Mouse (Mus musculus) CH12.LX (cell line): Measurements from ENCODE around the gene Pdss2. TPM values are rescaled to one million over a fixed set of nuclear protein-coding genes. Genes with fewer than 3 reads are reported as not detected.

ENCODE experiments used
- DNase-seq: peaks from one replicate; pipeline ENCODE4 v3.0.0-alpha.2; 2013; ENCODE audit errors: extremely low read depth
- H3K27ac ChIP-seq: 2 replicates; pipeline ENCODE4 v1.5.1; 2012; ENCODE audit warnings: low read depth, mild to moderate bottlenecking, control low read depth, moderate library complexity; ENCODE audit not compliant: insufficient read depth
- H3K27me3 ChIP-seq: replicated peaks from 2 replicates; pipeline ENCODE3; 2012; ENCODE audit warnings: inconsistent platforms
- H3K36me3 ChIP-seq, 2 experiments: replicated peaks in 1 of 2; 2 replicates each; pipeline versions ENCODE3 to v1.6.1; 2012; ENCODE audit warnings: inconsistent platforms in 1 of 2, low read length in 1 of 2, mild to moderate bottlenecking in 1 of 2, mixed read lengths in 1 of 2, moderate library complexity in 1 of 2; ENCODE audit not compliant: control insufficient read depth in 1 of 2, insufficient read depth in 1 of 2
- H3K4me1 ChIP-seq, 2 experiments: 2 replicates each; pipeline ENCODE4 v1.6.1; 2012; ENCODE audit warnings: inconsistent platforms in 1 of 2, moderate library complexity in 1 of 2; ENCODE audit not compliant: insufficient read depth in 2 of 2, control insufficient read depth in 1 of 2
- H3K4me2 ChIP-seq: 2 replicates; pipeline ENCODE4 v1.6.1; 2012; ENCODE audit warnings: low read depth, mild to moderate bottlenecking, control low read depth; ENCODE audit not compliant: poor library complexity, insufficient read depth, severe bottlenecking
- H3K4me3 ChIP-seq, 3 experiments: fragments of 150-350 bp in 1 of 3; sonication (generic) in 1 of 3; replicated peaks in 1 of 3; 2 replicates each; pipeline versions ENCODE3 to v1.5.1; 2011 to 2012; ENCODE audit warnings: low read depth in 2 of 3, low read length in 2 of 3, mild to moderate bottlenecking in 2 of 3, moderate library complexity in 2 of 3, control low read depth in 1 of 3, improper control_type of control experiment in 1 of 3, inconsistent platforms in 1 of 3, mixed read lengths in 1 of 3; ENCODE audit not compliant: poor library complexity in 1 of 3
- H3K79me2 ChIP-seq: replicated peaks from 2 replicates; pipeline ENCODE4 v1.6.1; 2012; ENCODE audit warnings: mild to moderate bottlenecking, moderate library complexity; ENCODE audit not compliant: control insufficient read depth, poor library complexity, insufficient read depth, severe bottlenecking; ENCODE audit errors: extremely low read depth
- H3K9ac ChIP-seq: 2 replicates; pipeline ENCODE4 v1.6.1; 2012; ENCODE audit warnings: low read depth, mild to moderate bottlenecking, control low read depth, moderate library complexity; ENCODE audit not compliant: insufficient read depth
- H3K9me3 ChIP-seq: replicated peaks from 2 replicates; pipeline ENCODE3; 2012; ENCODE audit warnings: low read length, inconsistent platforms, mixed read lengths
- CHD1 ChIP-seq: IDR thresholded peaks from 2 replicates; pipeline ENCODE4 v1.6.1; 2012; ENCODE audit warnings: low read depth, low read length, improper control_type of control experiment, inconsistent platforms
- CTCF ChIP-seq, 2 experiments: IDR thresholded peaks in 1 of 2; conservative IDR thresholded peaks in 1 of 2; 2 replicates each; pipeline ENCODE4 v1.5.1; 2011 to 2012; ENCODE audit warnings: low read depth in 2 of 2, low read length in 2 of 2, improper control_type of control experiment in 1 of 2, inconsistent platforms in 1 of 2, mild to moderate bottlenecking in 1 of 2, moderate library complexity in 1 of 2
- EP300 ChIP-seq: IDR thresholded peaks from 2 replicates; pipeline ENCODE4 v1.6.1; 2011; ENCODE audit warnings: low read length, improper control_type of control experiment
- ETS1 ChIP-seq: conservative IDR thresholded peaks from 2 replicates; pipeline ENCODE4 v1.6.1; 2012; ENCODE audit warnings: low read depth, mild to moderate bottlenecking, inconsistent platforms, low read length, improper control_type of control experiment, moderate library complexity
- GABPA ChIP-seq: IDR thresholded peaks from 2 replicates; pipeline ENCODE4 v1.6.1; 2012; ENCODE audit warnings: low read depth, low read length, improper control_type of control experiment, inconsistent platforms; ENCODE audit not compliant: insufficient replicate concordance
- JUN ChIP-seq: IDR thresholded peaks from 2 replicates; pipeline ENCODE4 v1.6.1; 2011; ENCODE audit warnings: low read depth, mild to moderate bottlenecking, low read length, improper control_type of control experiment, moderate library complexity; ENCODE audit not compliant: insufficient read depth
- JUND ChIP-seq: conservative IDR thresholded peaks from 2 replicates; pipeline ENCODE4 v1.6.1; 2011; ENCODE audit warnings: low read depth, low read length, improper control_type of control experiment
- KAT2A ChIP-seq: IDR thresholded peaks from 2 replicates; pipeline ENCODE4 v1.6.1; 2012; ENCODE audit warnings: low read length, improper control_type of control experiment, inconsistent platforms; ENCODE audit not compliant: insufficient replicate concordance
- MAX ChIP-seq: IDR thresholded peaks from 2 replicates; pipeline ENCODE4 v1.6.1; 2011; ENCODE audit warnings: low read length, improper control_type of control experiment
- MAZ ChIP-seq: IDR thresholded peaks from 2 replicates; pipeline ENCODE4 v1.6.1; 2012; ENCODE audit warnings: low read depth, mild to moderate bottlenecking, inconsistent platforms, low read length, improper control_type of control experiment, moderate library complexity
- MXI1 ChIP-seq: IDR thresholded peaks from 2 replicates; pipeline ENCODE4 v1.6.1; 2011; ENCODE audit warnings: mild to moderate bottlenecking, low read depth, low read length, improper control_type of control experiment
- MYC ChIP-seq: IDR thresholded peaks from 2 replicates; pipeline ENCODE4 v1.6.1; 2011; ENCODE audit warnings: low read depth, mild to moderate bottlenecking, improper control_type of control experiment, low read length
- NRF1 ChIP-seq: IDR thresholded peaks from 2 replicates; pipeline ENCODE4 v1.6.1; 2014; ENCODE audit warnings: low read depth, mild to moderate bottlenecking, inconsistent platforms, low read length, improper control_type of control experiment, moderate library complexity
- POLR2A ChIP-seq: IDR thresholded peaks from 2 replicates; pipeline ENCODE4 v1.6.1; 2011; ENCODE audit warnings: low read depth, mild to moderate bottlenecking, improper control_type of control experiment, low read length
- POLR2AphosphoS2 ChIP-seq: IDR thresholded peaks from 2 replicates; pipeline ENCODE4 v1.6.1; 2011; ENCODE audit warnings: low read depth, low read length, improper control_type of control experiment
- RCOR1 ChIP-seq: conservative IDR thresholded peaks from 2 replicates; pipeline ENCODE4 v1.6.1; 2012; ENCODE audit warnings: low read depth, mild to moderate bottlenecking, inconsistent platforms, low read length, improper control_type of control experiment
- SIN3A ChIP-seq: IDR thresholded peaks from 2 replicates; pipeline ENCODE4 v1.6.1; 2012; ENCODE audit warnings: low read length, improper control_type of control experiment, inconsistent platforms
- SMC3 ChIP-seq: IDR thresholded peaks from 2 replicates; pipeline ENCODE4 v1.6.1; 2011; ENCODE audit warnings: low read depth, low read length, improper control_type of control experiment
- TBP ChIP-seq: conservative IDR thresholded peaks from 2 replicates; pipeline ENCODE4 v1.6.1; 2011; ENCODE audit warnings: low read depth, low read length, improper control_type of control experiment
- TCF12 ChIP-seq: IDR thresholded peaks from 2 replicates; pipeline ENCODE4 v1.6.1; 2014; ENCODE audit warnings: low read depth, mild to moderate bottlenecking, inconsistent platforms, low read length, improper control_type of control experiment
- UBTF ChIP-seq: IDR thresholded peaks from 2 replicates; pipeline ENCODE4 v1.6.1; 2012; ENCODE audit warnings: low read depth, mild to moderate bottlenecking, inconsistent platforms, low read length, improper control_type of control experiment, moderate library complexity
- USF2 ChIP-seq: conservative IDR thresholded peaks from 2 replicates; pipeline ENCODE4 v1.6.1; 2011; ENCODE audit warnings: low read depth, low read length, improper control_type of control experiment
- ZC3H11A ChIP-seq: IDR thresholded peaks from 2 replicates; pipeline ENCODE4 v1.6.1; 2012; ENCODE audit warnings: low read depth, mild to moderate bottlenecking, inconsistent platforms, low read length, improper control_type of control experiment
- ZKSCAN1 ChIP-seq: IDR thresholded peaks from 2 replicates; pipeline ENCODE4 v1.6.1; 2012; ENCODE audit warnings: low read depth, inconsistent platforms, low read length, improper control_type of control experiment, borderline replicate concordance
- dilution Hi-C: fragments of 300-500 bp; cut with MboI; formaldehyde crosslinking; loops from 2 replicates; pipeline ENCODE4 v1.14.3; 2020; ENCODE audit warnings: low sequenced_read_pairs; ENCODE audit not compliant: extremely low pct_unique_long_range_greater_than_20kb, extremely low pct_ligation_motif_present
- in situ Hi-C: fragments of 300-500 bp; cut with MboI; formaldehyde crosslinking; loops from 3 replicates; pipeline ENCODE4 v1.14.3; 2019; ENCODE audit warnings: low sequenced_read_pairs, low pct_ligation_motif_present, low pct_unique_long_range_greater_than_20kb, mixed read lengths
- polyA plus RNA-seq: library from polyadenylated mRNA; unstranded; fragments of >175 nt; gene quantifications from 2 replicates; pipeline ENCODE4 v1.2.1, GENCODE M21; 2012; ENCODE audit warnings: low read depth; ENCODE audit not compliant: insufficient read length
- total RNA-seq, 2 experiments: library from RNA; depleted of rRNA; stranded (reverse); fragments of 300-350 nt in 1 of 2; fragments of >200 nt in 1 of 2; gene quantifications; 2 replicates each; pipeline ENCODE4 v1.2.3; 2012 to 2014

Gene Pdss2
- total and polyA plus RNA-seq, 3 experiments = 11.1 to 17.9 (median 14.3) TPM

- dilution Hi-C loops (no loop called here), in situ Hi-C loops (no loop called here)
- Histone ChIP-seq H3K36me3 (no peaks in the 10 kb centered on the region), H3K4me1 (no peaks in the 10 kb centered on the region), H3K27me3 (no peaks in the 10 kb centered on the region), H3K4me3 (no peak overlapping the region), H3K27ac (no peak overlapping the region), H3K79me2 (no peaks in the 10 kb centered on the region), H3K9me3 (peaks cover 6% of the 10 kb centered on the region), H3K4me2 (peak overlapping the region; percentile 48; the same call in 1 of the 2 replicates), H3K9ac (no peak overlapping the region)
- no peak for DNase-seq
- TF ChIP-seq CHD1 (no peak), POLR2A (no peak), JUN (no peak), MAZ (no peak), TBP (no peak), KAT2A (no peak), MAX (no peak), MXI1 (no peak)
Observed at GRCm38 (mm10) chr10:43175156-43175601, 46.1 kb upstream of the Pdss2 start.

DNA sequence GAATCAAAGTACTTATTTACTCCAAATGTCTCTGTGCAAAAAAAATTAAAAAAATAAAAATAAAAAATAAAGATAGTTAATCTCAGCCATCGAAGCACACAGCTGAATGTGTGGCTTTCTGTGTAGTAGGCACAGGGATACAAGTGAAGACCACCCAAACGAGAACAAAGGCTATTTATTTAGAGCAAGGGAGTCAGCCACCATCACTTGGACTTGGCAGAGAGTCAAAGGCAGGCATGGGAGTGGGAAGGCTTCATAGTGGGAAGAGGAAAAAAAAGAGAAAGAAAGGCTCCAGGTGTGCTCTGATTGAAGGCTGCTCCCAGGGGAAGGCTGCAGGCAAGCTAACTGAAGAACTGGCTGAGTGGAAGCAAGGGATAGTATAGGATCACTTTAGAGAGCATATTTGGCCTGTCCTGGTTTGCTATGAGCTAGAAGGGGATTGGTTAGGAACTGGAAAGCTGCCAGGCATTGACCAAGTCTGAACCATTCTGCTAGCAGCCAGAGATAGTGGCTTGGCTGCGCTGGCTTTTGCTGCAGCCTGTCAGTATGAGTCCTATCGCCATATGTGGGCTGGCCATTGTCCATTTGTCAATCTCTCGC, 40.9 kb upstream of the Pdss2 start:
- dilution Hi-C loops (no loop called here), in situ Hi-C loops (no loop called here)
- Histone ChIP-seq H3K4me3 (no peak overlapping the region), H3K27me3 (no peaks in the 10 kb centered on the region), H3K9ac (no peak overlapping the region), H3K9me3 (no peaks in the 10 kb centered on the region), H3K79me2 (no peaks in the 10 kb centered on the region), H3K27ac (no peak overlapping the region), H3K36me3 (no peaks in the 10 kb centered on the region), H3K4me2 (no peak overlapping the region), H3K4me1 (no peaks in the 10 kb centered on the region)
- no peak for DNase-seq
- no peak for TF ChIP-seq EP300
- TF ChIP-seq JUND = no peak
- no peak for TF ChIP-seq TCF12
- TF ChIP-seq SMC3 = no peak
- TF ChIP-seq ZC3H11A = no peak
- TF ChIP-seq SIN3A = no peak
- no peak for TF ChIP-seq MYC
- TF ChIP-seq NRF1 = no peak
- TF ChIP-seq RCOR1 = no peak
- no peak for TF ChIP-seq GABPA
- no peak for TF ChIP-seq USF2
- no peak for TF ChIP-seq MXI1
- no peak for TF ChIP-seq MAX
- TF ChIP-seq JUN = no peak
- no peak for TF ChIP-seq ZKSCAN1
- TF ChIP-seq ETS1 = no peak
- TF ChIP-seq UBTF = no peak
- TF ChIP-seq CTCF (conservative IDR thresholded peaks at IDR 0.05 in 1 of 2, IDR thresholded peaks at IDR 0.05 in 1 of 2; ENCODE audit: low read depth in 2 of 2, low read length in 2 of 2) = no peak
- no peak for TF ChIP-seq POLR2AphosphoS2
